Mouse (Mus musculus) heart, postnatal 4 days (tissue): Measurements from ENCODE around the gene Zcrb1. TPM values are rescaled to one million over a fixed set of nuclear protein-coding genes. Genes with fewer than 3 reads are reported as not detected.
"Not testable (repeated sequence)": the region's sequence is repeated elsewhere in the genome, so short reads cannot be mapped to it uniquely, and the experiment has no call there.

Experiments
- DNase-seq: peaks from one replicate; pipeline ENCODE4 v3.0.0; 2021
- total RNA-seq, 2 experiments: library from RNA; stranded (reverse); gene quantifications; 2 replicates each; pipeline ENCODE4 v1.2.3; 2021

Zcrb1 gene
- total RNA-seq, result 10 to 100 TPM; 80.4 to 81.1 TPM

- peak; percentile 87 for DNase-seq
Measured at GRCm38 (mm10) chr15:93397826-93398698, at the start of gene Zcrb1, which contains the start of gene Pphln1. Zcrb1 (minus strand) TSS chr15:93398334. Pphln1 (plus strand) TSS chr15:93398350.

GRCm38 (mm10) chr15:93443676-93444075 lies 45.5 kb upstream of the Zcrb1 start:
- DNase-seq, result no peak

- DNase-seq, result no peak
Measured at GRCm38 (mm10) chr15:93442271-93442670, 44.1 kb upstream of the Zcrb1 start.

- DNase-seq, result peak; percentile 71
Measured at GRCm38 (mm10) chr15:93438663-93439062, 40.5 kb upstream of the Zcrb1 start.

DNA sequence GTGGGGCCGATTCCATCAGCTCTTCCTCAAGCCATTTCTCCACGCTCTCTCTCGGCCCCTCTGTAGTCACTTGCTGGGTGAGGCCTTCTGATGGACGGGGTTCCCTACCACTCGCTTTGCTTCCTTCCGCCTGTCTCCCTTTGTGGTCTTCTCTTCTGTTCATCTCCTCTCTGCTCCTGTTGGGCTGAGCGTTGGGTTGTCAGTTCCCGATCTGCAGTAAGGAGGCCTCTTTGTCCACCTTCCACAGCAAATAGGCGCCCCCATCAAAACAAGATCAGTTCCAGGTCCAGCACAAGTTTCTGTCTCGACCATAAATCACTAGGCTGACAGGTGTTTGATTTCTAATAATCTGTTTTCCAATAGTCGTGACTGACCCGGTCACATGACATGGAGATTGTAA lies 37.9 kb upstream of the Zcrb1 start:
- no peak for DNase-seq

DNA sequence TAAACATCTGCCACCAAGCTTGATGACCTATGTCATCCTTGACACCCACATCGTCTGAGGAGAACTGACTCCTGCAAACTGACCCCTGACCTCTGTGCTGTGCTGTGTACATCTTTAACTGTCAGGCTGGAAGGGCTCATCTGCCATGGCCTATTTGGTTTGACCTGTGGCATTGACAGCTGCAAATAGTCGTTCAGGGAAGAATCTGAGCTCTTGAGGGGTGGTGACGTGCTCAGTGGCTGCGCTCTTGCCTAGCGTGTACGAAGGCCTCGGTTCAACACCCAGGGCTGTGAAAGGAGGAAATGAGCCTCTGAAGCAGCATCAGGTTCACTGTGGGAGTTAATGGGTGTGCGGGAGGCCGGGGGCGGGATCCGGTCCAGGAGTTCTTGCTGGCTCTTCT lies 35.7 kb upstream of the Zcrb1 start:
- no peak for DNase-seq

- DNase-seq, result no peak
Measured at GRCm38 (mm10) chr15:93422537-93422936, 24.4 kb upstream of the Zcrb1 start.

DNA sequence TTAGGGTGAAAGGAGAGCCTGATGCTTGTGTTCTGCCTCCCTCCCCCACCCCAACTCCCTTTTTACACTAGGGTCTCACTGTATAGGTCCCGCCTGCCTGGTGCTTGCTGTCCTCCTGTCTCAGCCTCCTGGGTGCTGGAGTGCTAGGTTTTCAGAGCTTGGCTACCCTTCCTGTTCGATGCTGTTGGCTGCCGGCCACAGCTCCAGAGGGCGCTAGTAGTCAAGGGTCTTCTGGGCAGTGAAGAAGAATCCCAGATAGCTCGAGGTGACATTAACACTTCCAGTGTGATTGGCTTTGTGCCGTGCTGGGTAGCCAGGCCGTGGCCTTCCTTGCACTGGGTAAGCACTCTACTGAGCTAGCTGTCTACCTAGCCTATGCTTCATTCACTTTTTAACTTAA lies 22.5 kb upstream of the Zcrb1 start:
- peak; percentile 37 for DNase-seq

- DNase-seq, result peak; percentile 12
Measured at GRCm38 (mm10) chr15:93416300-93416699, 18.2 kb upstream of the Zcrb1 start.

GRCm38 (mm10) chr15:93414456-93414855 lies 16.3 kb upstream of the Zcrb1 start:
- no peak for DNase-seq

- no peak for DNase-seq
Measured at GRCm38 (mm10) chr15:93412445-93412844, 14.3 kb upstream of the Zcrb1 start.

GRCm38 (mm10) chr15:93406492-93406891 lies 8.4 kb upstream of the Zcrb1 start:
- DNase-seq, result no peak

DNA sequence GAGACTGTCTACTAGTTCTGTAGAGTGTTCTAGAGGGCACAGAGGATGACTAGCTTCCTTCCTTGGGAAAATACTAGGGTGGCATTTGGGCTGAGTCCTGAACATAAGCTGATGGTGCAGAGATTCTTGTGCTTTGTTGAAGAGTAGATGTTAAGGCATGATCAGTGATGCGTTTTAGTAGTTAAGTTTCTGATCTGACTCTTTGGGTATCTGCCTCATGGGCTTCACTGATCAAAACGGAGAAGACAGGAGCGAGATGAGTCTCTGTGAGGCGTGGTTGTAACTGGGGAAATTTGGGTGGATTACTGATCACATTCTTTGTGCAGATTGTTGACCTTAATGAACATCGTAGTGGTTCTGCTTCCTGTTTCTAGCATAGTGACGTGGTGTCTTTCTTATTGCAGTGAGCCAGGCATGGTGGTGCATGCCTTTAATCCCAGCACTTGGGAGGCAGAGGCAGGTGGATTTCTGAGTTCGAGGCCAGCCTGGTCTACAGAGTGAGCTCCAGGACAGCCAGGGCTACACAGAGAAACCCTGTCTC lies 7.4 kb upstream of the Zcrb1 start:
- DNase-seq, result no peak

DNA sequence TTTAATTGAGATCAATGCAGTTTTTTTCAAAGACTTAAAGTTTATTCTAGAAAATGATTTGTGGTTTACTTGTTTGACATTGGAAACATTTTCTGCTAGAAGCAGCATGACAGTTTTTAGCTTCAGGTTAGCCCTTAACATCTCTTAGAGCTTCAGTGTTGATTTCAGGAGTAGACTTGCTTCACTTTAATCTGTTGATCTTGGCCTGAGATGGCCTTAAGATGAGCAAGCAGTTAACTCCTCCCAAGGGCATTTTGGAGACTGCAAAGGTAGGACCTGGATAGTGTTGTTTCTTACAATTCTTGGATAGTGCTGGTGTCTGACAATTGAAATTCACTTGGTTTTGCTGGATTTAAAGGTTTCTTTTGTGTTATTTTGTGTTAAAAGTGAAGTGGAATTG lies 6.7 kb upstream of the Zcrb1 start:
- DNase-seq, result no peak

DNA sequence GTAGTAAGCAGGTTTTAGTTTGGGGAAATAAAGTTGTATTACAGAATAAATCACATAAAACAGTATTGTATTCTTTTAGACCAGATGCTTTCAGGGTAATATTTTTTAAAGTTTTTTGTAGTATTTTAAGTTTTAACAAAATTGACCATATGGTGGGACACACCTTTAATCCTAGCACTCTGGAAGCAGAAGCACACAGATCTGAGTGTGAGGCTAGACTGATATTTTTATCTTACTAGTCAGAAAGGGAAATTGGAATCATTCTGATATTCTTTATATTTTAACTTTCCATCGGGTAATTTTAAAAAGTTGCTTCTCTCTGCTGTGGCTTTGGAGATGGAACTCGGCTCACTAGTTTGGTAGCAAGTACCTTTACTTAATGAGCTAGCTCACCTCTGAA lies 4.6 kb upstream of the Zcrb1 start:
- no peak for DNase-seq

- no peak for DNase-seq
Measured at GRCm38 (mm10) chr15:93401446-93401845, 3.3 kb upstream of the Zcrb1 start.

DNA sequence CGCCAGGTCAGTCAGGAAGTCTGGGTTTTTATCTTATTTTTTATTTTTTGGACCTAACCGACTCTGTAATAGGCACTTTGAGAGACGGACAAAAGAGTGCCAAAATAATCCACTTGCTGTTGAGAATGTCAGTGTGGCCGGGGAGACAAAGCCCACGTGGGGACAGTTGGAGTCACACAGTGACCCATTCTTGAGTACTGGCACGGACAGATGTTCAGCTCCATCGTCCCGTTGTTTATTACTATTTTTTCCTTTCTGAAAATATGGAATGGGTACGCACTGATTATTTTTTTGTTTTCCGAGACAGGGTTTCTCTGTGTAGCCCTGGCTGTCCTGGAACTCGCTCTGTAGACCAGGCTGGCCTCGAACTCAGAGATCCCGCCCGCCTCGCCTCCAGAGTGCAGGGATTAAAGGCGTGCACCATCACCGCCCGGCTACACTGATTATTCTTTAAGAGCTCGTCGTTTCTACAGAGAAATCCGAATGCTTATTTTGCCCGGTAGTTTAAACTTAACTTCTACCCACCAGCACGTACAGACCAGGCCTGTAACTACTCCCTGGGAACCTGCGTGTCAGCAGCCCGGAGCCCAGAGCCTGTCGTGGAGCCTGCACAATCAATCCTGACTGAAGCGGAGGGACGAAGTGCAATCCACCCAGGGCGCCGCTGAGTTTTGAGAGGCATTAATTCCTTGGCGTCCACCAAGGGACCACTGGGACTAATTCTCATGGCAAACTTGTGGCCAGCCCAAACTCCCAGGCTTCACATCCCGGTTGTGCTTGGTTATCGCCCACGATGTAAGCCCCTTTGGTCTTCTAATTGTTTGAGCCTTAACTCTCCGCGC lies 786 bp upstream of the Zcrb1 start:
- peak; percentile 5 for DNase-seq

DNA sequence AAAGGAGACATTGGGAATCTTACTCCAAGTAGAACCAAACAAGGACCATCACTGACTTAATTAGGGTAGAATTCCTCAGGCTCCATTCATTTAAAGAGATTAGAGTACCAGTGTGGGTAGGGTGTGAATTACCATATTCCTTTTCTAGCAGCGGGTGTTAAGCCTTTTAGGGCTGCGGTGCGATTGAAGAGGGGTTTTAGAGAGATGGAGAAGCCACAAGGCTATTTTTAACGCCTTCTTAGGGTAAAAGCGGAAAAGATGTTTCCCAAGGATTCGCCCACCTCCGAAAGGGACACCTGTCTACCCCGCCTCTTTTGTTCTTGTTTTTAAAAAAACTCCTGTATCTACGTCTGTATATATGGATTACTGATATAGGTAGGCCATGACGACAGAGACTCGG lies 865 bp downstream of the Zcrb1 start:
- DNase-seq, result no peak

DNA sequence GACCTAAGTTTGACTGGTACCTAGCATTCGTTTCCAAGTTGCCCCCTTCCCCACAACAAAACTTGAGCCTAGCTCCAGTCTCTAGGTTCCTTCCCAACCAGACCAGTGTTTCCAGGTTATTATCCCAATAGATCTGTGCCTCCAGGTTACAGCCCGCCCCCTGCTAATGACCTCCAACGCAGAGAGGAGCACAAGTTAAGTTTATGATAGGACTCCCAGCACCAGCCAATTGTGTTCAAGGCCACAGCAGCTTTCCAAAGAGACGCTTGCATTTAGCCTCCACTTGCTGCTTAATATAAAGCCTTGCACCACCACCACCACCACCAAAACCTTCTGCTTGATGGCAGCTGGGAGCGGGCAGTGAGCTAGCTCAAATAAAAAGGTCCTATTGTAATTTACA lies 16.8 kb downstream of the Zcrb1 start:
- DNase-seq, result no peak

GRCm38 (mm10) chr15:93379177-93379576 lies 19.0 kb downstream of the Zcrb1 start:
- DNase-seq, result no peak

DNA sequence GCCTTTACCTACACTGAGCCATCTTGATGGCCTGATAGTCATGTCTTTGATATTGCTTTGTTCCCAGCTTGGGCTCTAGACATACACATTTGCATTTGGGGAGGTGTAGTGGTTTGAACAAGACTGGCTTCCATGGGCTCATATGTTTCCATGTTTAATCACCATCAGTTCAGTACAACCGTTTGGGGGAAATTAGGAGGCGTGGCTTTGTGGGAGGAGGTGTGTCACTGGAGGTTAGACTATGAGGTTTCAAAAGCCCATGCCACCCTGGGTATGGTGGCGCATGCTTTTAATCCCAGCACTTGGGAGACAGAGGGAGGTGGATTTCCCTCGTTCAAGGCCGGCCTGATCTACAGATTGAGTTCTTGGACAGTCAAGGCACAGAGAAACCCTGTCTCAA lies 22.4 kb downstream of the Zcrb1 start:
- no peak for DNase-seq

- DNase-seq, result not testable (repeated sequence)
Measured at GRCm38 (mm10) chr15:93372525-93373119, 25.5 kb downstream of the Zcrb1 start.

GRCm38 (mm10) chr15:93371838-93372237 lies 26.3 kb downstream of the Zcrb1 start:
- no peak for DNase-seq
